Mouse (Mus musculus) heart, embryonic 10.5 days (tissue): ENCODE data around the gene Gm12355. TPM values are rescaled to one million over a fixed set of nuclear protein-coding genes. Genes with fewer than 3 reads are reported as not detected.
A peak's percentile ranks its signal among the peaks of the same experiment; 100 is the strongest.

Experiments used
- DNase-seq: peaks from one replicate; pipeline ENCODE4 v3.0.0-alpha.2; 2017; ENCODE audit warnings: low spot score
- H3K27ac ChIP-seq: fragments of 300-500 bp; sonication (generic); 2 replicates; pipeline ENCODE4 v1.5.1; 2016; ENCODE audit warnings: mild to moderate bottlenecking
- H3K27me3 ChIP-seq: fragments of 300-500 bp; sonication (generic); 2 replicates; pipeline ENCODE4 v1.6.1; 2016; ENCODE audit warnings: mild to moderate bottlenecking; ENCODE audit not compliant: poor library complexity, insufficient read depth, severe bottlenecking
- H3K36me3 ChIP-seq: fragments of 300-500 bp; sonication (generic); 2 replicates; pipeline ENCODE4 v1.6.1; 2016; ENCODE audit warnings: mild to moderate bottlenecking, moderate library complexity
- H3K4me1 ChIP-seq: fragments of 300-500 bp; sonication (generic); 2 replicates; pipeline ENCODE4 v1.6.1; 2016; ENCODE audit warnings: mild to moderate bottlenecking
- H3K4me3 ChIP-seq: fragments of 300-500 bp; sonication (generic); 2 replicates; pipeline ENCODE4 v1.5.1; 2016; ENCODE audit warnings: mild to moderate bottlenecking, moderate library complexity
- H3K9me3 ChIP-seq: fragments of 300-500 bp; sonication (generic); 2 replicates; pipeline ENCODE4 v1.6.1; 2016; ENCODE audit warnings: mild to moderate bottlenecking, moderate library complexity
- WGBS: fragments of 180-500 bp; shearing (Covaris S2); methylation state at CpG from one replicate; pipeline ENCODE4 v1.1.7; 2016; 5-methylcytosine and 5-hydroxymethylcytosine counted together
- polyA plus RNA-seq: library from polyadenylated mRNA; unstranded; fragments of >200 nt; fragmentation: Nextera tagmentation; extraction: Ambion mirVana; gene quantifications from 2 replicates; pipeline ENCODE4 v1.2.1, GENCODE M21; 2016

Gene Gm12355
- polyA plus RNA-seq, 1 experiment from 2014 or later: 1.0 TPM

- peaks cover 32% of the 10 kb centered on the region for H3K27me3 ChIP-seq
- 79% methylated on average over 8 of the region's 8 CpGs for WGBS
- peak within 1 kb of the TSS; percentile 32 for H3K27ac ChIP-seq
- peak within 1 kb of the TSS; percentile 30 for H3K4me3 ChIP-seq
- H3K9me3 ChIP-seq: no peaks in the 10 kb centered on the region
- peaks cover 45% of the 10 kb centered on the region for H3K4me1 ChIP-seq
- DNase-seq: no peak
- no peaks in the 10 kb centered on the region for H3K36me3 ChIP-seq
Observed at GRCm38 (mm10) chr11:98597991-98598390, 27.5 kb downstream of the Gm12355 start, which contains the start of gene Lrrc3c. TSS of gene Lrrc3c (plus strand) at chr11:98598291.

GRCm38 (mm10) chr11:98597363-98597762 lies 28.1 kb downstream of the Gm12355 start:
- H3K4me1 ChIP-seq: peaks cover 47% of the 10 kb centered on the region
- peaks cover 32% of the 10 kb centered on the region for H3K27me3 ChIP-seq
- H3K4me3 ChIP-seq: no peak overlapping the region
- no peaks in the 10 kb centered on the region for H3K9me3 ChIP-seq
- WGBS: 31% methylated on average over 6 of the region's 6 CpGs
- no peaks in the 10 kb centered on the region for H3K36me3 ChIP-seq
- H3K27ac ChIP-seq: no peak overlapping the region
- peak; percentile 85 for DNase-seq

- Histone ChIP-seq H3K36me3 (no peaks in the 10 kb centered on the region), H3K4me1 (peaks cover 39% of the 10 kb centered on the region), H3K27ac (no peak overlapping the region), H3K9me3 (no peaks in the 10 kb centered on the region), H3K27me3 (peaks cover 35% of the 10 kb centered on the region), H3K4me3 (no peak overlapping the region)
- DNase-seq: no peak
- WGBS: 78% methylated on average over 3 of the region's 3 CpGs
Observed at GRCm38 (mm10) chr11:98595955-98596354, 29.5 kb downstream of the Gm12355 start.

- H3K4me1 ChIP-seq: peaks cover 35% of the 10 kb centered on the region
- 70% methylated on average over 10 of the region's 10 CpGs for WGBS
- no peak overlapping the region for H3K4me3 ChIP-seq
Observed at GRCm38 (mm10) chr11:98595473-98595872, 30.0 kb downstream of the Gm12355 start.

GRCm38 (mm10) chr11:98595021-98595420 lies 30.4 kb downstream of the Gm12355 start:
- Histone ChIP-seq H3K27ac (no peak overlapping the region), H3K9me3 (no peaks in the 10 kb centered on the region), H3K36me3 (no peaks in the 10 kb centered on the region), H3K27me3 (peaks cover 28% of the 10 kb centered on the region), H3K4me1 (peaks cover 34% of the 10 kb centered on the region), H3K4me3 (no peak overlapping the region)
- DNase-seq: no peak
- WGBS: 78% methylated on average over 6 of the region's 6 CpGs

More at GRCm38 (mm10) chr11:98595473-98595872, 30.0 kb downstream of the Gm12355 start:
- no peak for DNase-seq
- H3K27me3 ChIP-seq: peaks cover 32% of the 10 kb centered on the region
- no peaks in the 10 kb centered on the region for H3K9me3 ChIP-seq
- H3K36me3 ChIP-seq: no peaks in the 10 kb centered on the region
- H3K27ac ChIP-seq: no peak overlapping the region

- no peak for DNase-seq
- peak overlapping the region; percentile 9; the same call in 1 of the 2 replicates for H3K27ac ChIP-seq
- peaks cover 3% of the 10 kb centered on the region; the same call in 1 of the 2 replicates for H3K27me3 ChIP-seq
- no peaks in the 10 kb centered on the region for H3K9me3 ChIP-seq
- H3K36me3 ChIP-seq: no peaks in the 10 kb centered on the region
- no peak overlapping the region for H3K4me3 ChIP-seq
- H3K4me1 ChIP-seq: peaks cover 57% of the 10 kb centered on the region
- 79% methylated on average over 19 of the region's 19 CpGs for whole genome bisulfite sequencing
Observed at GRCm38 (mm10) chr11:98590548-98591445, 34.7 kb downstream of the Gm12355 start.

- Histone ChIP-seq H3K27me3 (peaks cover 3% of the 10 kb centered on the region; the same call in 1 of the 2 replicates), H3K36me3 (no peaks in the 10 kb centered on the region), H3K4me3 (no peak overlapping the region), H3K9me3 (no peaks in the 10 kb centered on the region), H3K4me1 (peaks cover 70% of the 10 kb centered on the region), H3K27ac (peak overlapping the region; percentile 95)
- WGBS: 69% methylated on average over 8 of the region's 8 CpGs
- DNase-seq: no peak
Observed at GRCm38 (mm10) chr11:98589306-98589705, 36.2 kb downstream of the Gm12355 start.

- Histone ChIP-seq H3K27me3 (peaks cover 3% of the 10 kb centered on the region; the same call in 1 of the 2 replicates), H3K4me1 (peaks cover 70% of the 10 kb centered on the region), H3K27ac (peak overlapping the region; percentile 95), H3K9me3 (no peaks in the 10 kb centered on the region), H3K36me3 (0 out of 2 replicates have a peak, but pooled peaks cover 3% of the 10 kb centered on the region), H3K4me3 (peak overlapping the region; percentile 97; the same call in 1 of the 2 replicates)
- 38% methylated on average over 6 of the region's 6 CpGs for WGBS
- no peak for DNase-seq
Observed at GRCm38 (mm10) chr11:98588833-98589281, 36.6 kb downstream of the Gm12355 start.

- peak overlapping the region; percentile 95 for H3K27ac ChIP-seq
- peak; percentile 94 for DNase-seq
- peaks cover 3% of the 10 kb centered on the region; the same call in 1 of the 2 replicates for H3K27me3 ChIP-seq
- 5% methylated on average over 20 of the region's 20 CpGs for WGBS
- H3K36me3 ChIP-seq: peaks cover 13% of the 10 kb centered on the region
- peak overlapping the region; percentile 97 for H3K4me3 ChIP-seq
- no peaks in the 10 kb centered on the region for H3K9me3 ChIP-seq
- peaks cover 76% of the 10 kb centered on the region for H3K4me1 ChIP-seq
Observed at GRCm38 (mm10) chr11:98587684-98588546, 37.5 kb downstream of the Gm12355 start.

- WGBS: under 1% methylated on average over 49 of the region's 49 CpGs
- H3K9me3 ChIP-seq: no peaks in the 10 kb centered on the region
- peaks cover 77% of the 10 kb centered on the region for H3K4me1 ChIP-seq
Observed at GRCm38 (mm10) chr11:98586892-98587563, 38.4 kb downstream of the Gm12355 start, which contains the start of gene Ormdl3. TSS of gene Ormdl3 (minus strand) at chr11:98587368.

GRCm38 (mm10) chr11:98586087-98586891 lies 39.2 kb downstream of the Gm12355 start:
- DNase-seq: no peak
- WGBS: 2% methylated on average over 22 of the region's 22 CpGs
- H3K4me3 ChIP-seq: peak overlapping the region; percentile 97
- H3K27ac ChIP-seq: peak overlapping the region; percentile 95
- peaks cover 82% of the 10 kb centered on the region for H3K4me1 ChIP-seq
- H3K36me3 ChIP-seq: peaks cover 29% of the 10 kb centered on the region
- no peaks in the 10 kb centered on the region for H3K27me3 ChIP-seq
- H3K9me3 ChIP-seq: no peaks in the 10 kb centered on the region

More at GRCm38 (mm10) chr11:98586892-98587563, 38.4 kb downstream of the Gm12355 start, which contains the start of gene Ormdl3:
- Histone ChIP-seq H3K4me3 (peak within 1 kb of the TSS; percentile 97), H3K36me3 (peaks cover 21% of the 10 kb centered on the region), H3K27me3 (no peaks in the 10 kb centered on the region), H3K27ac (peak within 1 kb of the TSS; percentile 95)
- DNase-seq: peak; percentile 100
